Comparison of ENCODE assay signal across 14 mouse cellular contexts in the genomic region with DNA sequence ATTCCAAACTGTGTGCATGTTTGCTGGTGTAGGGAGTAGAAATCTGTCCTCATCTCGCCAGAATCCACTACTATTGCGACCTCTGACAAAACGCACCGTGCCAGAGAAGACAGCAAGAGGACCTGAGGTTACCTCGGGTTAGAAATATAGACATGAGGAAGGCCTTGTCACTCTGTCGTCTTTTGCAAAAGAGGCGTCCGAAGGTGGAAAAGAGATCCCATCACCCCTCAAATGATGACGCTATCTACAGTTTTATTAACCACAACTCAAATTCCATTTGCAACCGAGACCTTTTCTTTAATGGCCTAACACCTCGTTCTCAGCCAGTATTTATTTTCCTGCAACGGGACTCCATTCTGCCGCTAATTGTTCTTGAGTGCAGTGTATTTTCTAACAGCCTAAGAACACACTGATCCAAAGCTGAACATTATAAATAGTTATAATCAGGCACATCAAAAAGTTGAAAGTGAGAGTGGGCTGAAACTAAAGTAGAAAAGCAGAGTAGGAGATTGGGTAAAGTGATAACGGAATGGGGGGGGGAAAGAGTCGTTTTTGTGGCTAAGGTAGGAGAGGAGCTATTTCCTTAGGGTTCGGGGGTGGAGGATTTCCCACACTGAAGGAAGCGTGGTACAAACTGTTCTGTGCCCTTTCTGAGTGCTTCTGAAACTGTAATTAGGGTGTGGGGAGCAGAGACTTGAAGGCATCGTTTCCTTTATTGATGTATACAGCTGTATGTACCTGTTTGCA.
DNase-seq lines count a peak whose midpoint lies in the region; ATAC-seq lines count a peak whose summit lies in the region.
"Had no signal": no experiment of that assay in that cellular context is flagged by ENCODE, and none has a peak within 500 bp of the region (broad histone marks: within the 10 kb centered on the region; RNA-seq: fewer than 3 reads in every experiment).

No protein-coding gene starts in this region.

- DNase-seq in frontal cortex, postnatal 25 days (ENCODE audit: low spot score in 2 of 2), result no peak
- peak; percentile 72 for DNase-seq in CD4-positive helper T cell, adult 2 months (ENCODE audit: low read depth, low spot score)
- peak; percentile 52 for DNase-seq in brain, adult 2 months (ENCODE audit: low read depth, low spot score)
- peak; percentile 57 for DNase-seq in naive thymus-derived CD4-positive, alpha-beta T cell, adult 2 months (ENCODE audit: low read depth)
- no peak for DNase-seq in testis, postnatal 10 days (ENCODE audit: low spot score)
- DNase-seq in cerebellum, adult 9-10 months, result no peak
- DNase-seq: adrenal gland, postnatal 10 days; B cell, adult 2 months; cerebellum, adult 18-20 months; cerebellum, postnatal 14 days; gastrocnemius, adult 2 months; gastrocnemius, postnatal 25 days had no signal

- ATAC-seq in frontal cortex, adult (ENCODE audit: low TSS enrichment), result peak; percentile 41
- ATAC-seq: forebrain, embryonic 16.5 days had no signal

Comparison
In these comparisons a context has a peak if more than half of its experiments do, and no peak if none do; other contexts are left out.
1. DNase-seq: peak in CD4-positive helper T cell, adult 2 months (single experiment), brain, adult 2 months (single experiment) and naive thymus-derived CD4-positive, alpha-beta T cell, adult 2 months (single experiment); none in frontal cortex, postnatal 25 days (0 of 2), testis, postnatal 10 days (single experiment) and cerebellum, adult 9-10 months (single experiment).